In the genomic region with DNA sequence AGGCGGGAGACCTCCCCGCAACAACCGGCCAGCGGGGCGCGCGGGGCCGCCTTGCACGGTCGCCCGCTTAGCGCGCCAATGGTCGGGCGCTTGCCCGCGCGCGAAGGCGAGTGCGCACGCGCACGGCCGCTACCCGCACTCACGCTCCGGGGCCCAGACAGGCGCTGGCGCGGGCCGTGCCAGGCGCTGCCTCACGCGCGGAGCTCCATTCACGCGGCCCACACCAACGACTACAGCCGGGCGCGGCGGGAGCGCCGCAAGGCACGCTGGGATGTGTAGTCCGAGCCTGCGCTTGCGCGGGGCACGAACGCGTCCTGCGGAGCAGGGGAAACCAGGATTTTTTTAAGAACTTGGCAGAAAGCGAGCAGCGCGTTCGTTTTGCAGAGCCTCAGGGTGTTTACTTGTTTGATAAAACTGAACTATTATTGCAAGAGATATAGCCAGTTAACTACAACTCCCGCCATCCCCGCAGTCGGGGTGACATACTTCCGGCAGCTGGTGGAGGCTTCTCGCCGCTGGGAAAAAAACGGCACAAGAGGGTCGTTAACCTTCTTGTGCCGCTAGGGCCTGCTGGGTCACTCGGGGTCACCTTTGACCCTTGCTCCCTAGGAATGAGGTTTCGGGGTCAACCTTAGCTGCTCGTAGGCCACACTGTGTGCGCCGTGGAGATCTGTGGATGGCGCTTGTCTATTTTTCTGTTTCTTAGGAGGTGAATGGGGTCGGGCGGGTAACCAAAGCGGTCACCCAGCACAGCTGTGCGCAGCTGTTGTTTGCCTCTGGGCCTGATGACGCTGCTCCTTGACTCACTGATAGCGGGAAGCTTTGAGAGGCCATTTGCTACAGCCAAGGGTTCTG, we compare ENCODE assay signal across 8 mouse cellular contexts. TPM values are rescaled to one million over a fixed set of nuclear protein-coding genes. Genes with fewer than 3 reads are reported as not detected.
DNase-seq lines count a peak whose midpoint lies in the region; ATAC-seq and TF ChIP-seq lines count a peak whose summit lies in the region.

Ado (minus strand) TSS at position 79 of the 855 bp plus-strand sequence.

- no peaks in the 10 kb centered on the region for H3K36me3 ChIP-seq in heart, embryonic 11.5 days (ENCODE audit: control insufficient read depth, insufficient read depth, low read length)
- peaks cover 5% of the 10 kb centered on the region; the same call in 1 of the 2 replicates for H3K36me3 ChIP-seq in kidney, embryonic 16.5 days (ENCODE audit: insufficient read depth, low read length)
- no peaks in the 10 kb centered on the region for H3K36me3 ChIP-seq in liver, adult 2 months (ENCODE audit: control insufficient read depth, insufficient read depth, low read length)
- H3K36me3 ChIP-seq in myocyte (ENCODE audit: control insufficient read depth, insufficient read depth), result peaks cover 8% of the 10 kb centered on the region
- peaks cover 2% of the 10 kb centered on the region; the same call in 1 of the 2 replicates for H3K36me3 ChIP-seq in splenic B cell, adult 2 months (ENCODE audit: control insufficient read depth, insufficient read depth, low read length, poor library complexity, severe bottlenecking)

- peak within 1 kb of the TSS; percentile 71 for H3K4me3 ChIP-seq in heart, embryonic 11.5 days (ENCODE audit: low read depth, low read length)
- H3K4me3 ChIP-seq in kidney, embryonic 16.5 days (ENCODE audit: low read length), result peak within 1 kb of the TSS; percentile 75
- peak within 1 kb of the TSS; percentile 71 for H3K4me3 ChIP-seq in liver, adult 2 months (ENCODE audit: insufficient read depth, low read depth, low read length)
- peak within 1 kb of the TSS; percentile 73 for H3K4me3 ChIP-seq in myocyte

- H3K9me3 ChIP-seq in heart, embryonic 11.5 days (replicated peaks; ENCODE audit: control insufficient read depth, low read length), result no peaks in the 10 kb centered on the region
- H3K9me3 ChIP-seq in kidney, embryonic 16.5 days (ENCODE audit: low read length), result no peaks in the 10 kb centered on the region

- peak; percentile 84 to 87 for DNase-seq in B cell, adult 2 months
- peak; percentile 98 for DNase-seq in brain, adult 2 months (ENCODE audit: low read depth, low spot score)
- DNase-seq in liver, adult 2 months (ENCODE audit: extremely low read depth, low read depth, low spot score), result peak; percentile 85
- peak; percentile 87 for DNase-seq in splenic B cell, adult 2 months (ENCODE audit: low read depth, low spot score)

- H3K4me2 ChIP-seq in heart, embryonic 11.5 days, result peak within 1 kb of the TSS; percentile 97
- H3K4me2 ChIP-seq in kidney, embryonic 16.5 days (replicated peaks; ENCODE audit: low read depth, low read length), result peak within 1 kb of the TSS; percentile 94
- H3K4me2 ChIP-seq in myocyte (ENCODE audit: low read depth), result peak within 1 kb of the TSS; percentile 96

- TF ChIP-seq CTCF in liver, adult 2 months (IDR thresholded peaks at IDR 0.05; ENCODE audit: low read depth, low read length), result no peak

- peak; percentile 34; the same call in 1 of the 2 replicates for TF ChIP-seq POLR2A in liver, adult 2 months (IDR thresholded peaks at IDR 0.05; ENCODE audit: extremely low read depth, insufficient read depth, low read length)
- peak; percentile 85 for TF ChIP-seq POLR2A in myocyte (IDR thresholded peaks at IDR 0.05; ENCODE audit: insufficient read length, low read depth)

- H3K4me1 ChIP-seq in heart, embryonic 11.5 days (ENCODE audit: control insufficient read depth, insufficient read depth, low read length), result peaks cover 24% of the 10 kb centered on the region
- H3K4me1 ChIP-seq in kidney, embryonic 16.5 days (ENCODE audit: insufficient read depth, low read length), result peaks cover 29% of the 10 kb centered on the region
- H3K4me1 ChIP-seq in liver, adult 2 months (ENCODE audit: control insufficient read depth, insufficient read depth, low read length), result peaks cover 6% of the 10 kb centered on the region

- peak within 1 kb of the TSS; percentile 46 for H3ac ChIP-seq in myocyte (ENCODE audit: control insufficient read depth, insufficient read length)

- no peaks in the 10 kb centered on the region for H3K27me3 ChIP-seq in heart, embryonic 11.5 days (ENCODE audit: control insufficient read depth, insufficient read depth, low read length)
- no peaks in the 10 kb centered on the region for H3K27me3 ChIP-seq in kidney, embryonic 16.5 days (ENCODE audit: insufficient read depth, low read length)
- no peaks in the 10 kb centered on the region for H3K27me3 ChIP-seq in liver, adult 2 months (ENCODE audit: control insufficient read depth, insufficient read depth, low read length)
- no peaks in the 10 kb centered on the region for H3K27me3 ChIP-seq in myocyte (ENCODE audit: control insufficient read depth, insufficient read depth, insufficient read length)
- H3K27me3 ChIP-seq in splenic B cell, adult 2 months (ENCODE audit: control insufficient read depth, insufficient read depth, low read length, poor library complexity, severe bottlenecking), result no peaks in the 10 kb centered on the region

- ATAC-seq in erythroblast, adult 5-6 weeks (replicated peaks; ENCODE audit: low FRiP score, poor library complexity, severe bottlenecking), result peak; percentile 93
- peak; percentile 91 for ATAC-seq in heart, embryonic 11.5 days (replicated peaks; ENCODE audit: insufficient number of reproducible peaks, low FRiP score, low TSS enrichment)
- peak; percentile 94 for ATAC-seq in kidney, embryonic 16.5 days (ENCODE audit: low FRiP score, low TSS enrichment)

- under 1% methylated on average over 79 of the region's 79 CpGs for WGBS in heart, embryonic 11.5 days (ENCODE audit: insufficient replicate concordance)
- WGBS in kidney, embryonic 16.5 days, result under 1% methylated on average over 78 of the region's 79 CpGs
- under 1% methylated on average over 75 of the region's 79 CpGs for whole genome bisulfite sequencing in liver, adult 2 months

- H3K27ac ChIP-seq in heart, embryonic 11.5 days (ENCODE audit: low read depth, low read length), result peak within 1 kb of the TSS; percentile 84
- H3K27ac ChIP-seq in kidney, embryonic 16.5 days (ENCODE audit: low read length), result peak within 1 kb of the TSS; percentile 97
- peak within 1 kb of the TSS; percentile 87 for H3K27ac ChIP-seq in liver, adult 2 months (replicated peaks; ENCODE audit: insufficient read depth, low read depth, low read length)

- H3K9ac ChIP-seq in heart, embryonic 11.5 days (ENCODE audit: low read depth, low read length), result peak within 1 kb of the TSS; percentile 86
- peak within 1 kb of the TSS; percentile 97 for H3K9ac ChIP-seq in kidney, embryonic 16.5 days (replicated peaks; ENCODE audit: low read length)
- H3K9ac ChIP-seq in liver, adult 2 months (ENCODE audit: low read depth, low read length), result peak within 1 kb of the TSS; percentile 65

- H3K79me2 ChIP-seq in liver, adult 2 months (ENCODE audit: control insufficient read depth, insufficient read depth, low read length), result peaks cover 10% of the 10 kb centered on the region
- H3K79me2 ChIP-seq in myocyte (ENCODE audit: control insufficient read depth, insufficient read depth), result peaks cover 42% of the 10 kb centered on the region

TF ChIP-seq in myocyte, 11 proteins besides CTCF, POLR2A, EP300 and RAD21:
- TF ChIP-seq POLR2AphosphoS2 (IDR thresholded peaks at IDR 0.05; ENCODE audit: insufficient read length, low read depth) (peak; percentile 84), MYOG (IDR thresholded peaks at IDR 0.05; ENCODE audit: control insufficient read depth in 1 of 3, insufficient read depth in 1 of 3, insufficient read length in 2 of 3, low read depth in 2 of 3) (peak; percentile 61 to 94 (median 92)), USF1 (IDR thresholded peaks at IDR 0.05; ENCODE audit: low read depth) (no peak), E2F4 (IDR thresholded peaks at IDR 0.05; ENCODE audit: insufficient read depth) (peak; percentile 67), SRF (IDR thresholded peaks at IDR 0.05; ENCODE audit: control insufficient read depth, insufficient read length, low read depth) (no peak), MAX (IDR thresholded peaks at IDR 0.05; ENCODE audit: low read depth) (no peak), TCF12 (IDR thresholded peaks at IDR 0.05; ENCODE audit: insufficient read depth, poor library complexity, severe bottlenecking) (peak; percentile 87), CEBPB (IDR thresholded peaks at IDR 0.05; ENCODE audit: insufficient read depth, poor library complexity, severe bottlenecking) (no peak), TCF3 (IDR thresholded peaks at IDR 0.05; ENCODE audit: insufficient read length, low read depth) (peak; percentile 89), MYOD1 (IDR thresholded peaks at IDR 0.05; ENCODE audit: control insufficient read depth in 1 of 3, insufficient read length in 2 of 3, low read depth in 2 of 3) (peak; percentile 43 to 98 (median 94)), REST (IDR thresholded peaks at IDR 0.05; ENCODE audit: insufficient read depth, insufficient read length) (no peak)
TF ChIP-seq in myocyte: peak in this region for 6.

RNA-seq across cellular contexts. Expression of gene Ado, which starts in this region (rescaled TPM):
- total RNA-seq in erythroblast, adult 5-6 weeks (2015; ENCODE audit: low replicate concordance), result 2.5 and 2.7 TPM in 2 replicates
- 4.7 and 5.2 TPM in 2 replicates for total RNA-seq in erythroblast, adult 5-6 weeks (2017; ENCODE audit: low replicate concordance)
- 54.3 and 57.7 TPM in 2 replicates for polyA plus RNA-seq in heart, embryonic 11.5 days (2014; fragmentation: Nextera tagmentation; extraction: Ambion mirVana)
- 73.1 and 74.9 TPM in 2 replicates for polyA plus RNA-seq in kidney, embryonic 16.5 days (2015; fragmentation: Nextera tagmentation; extraction: Ambion mirVana)
- total RNA-seq in liver, adult 2 months (2014; rRNA removed), result 8.5 and 10.0 TPM in 2 replicates
- polyA plus RNA-seq in liver, adult 2 months (2012; rRNA removed), result 7.0 and 7.8 TPM in 2 replicates
- 18.3 TPM for polyA plus RNA-seq in myocyte (2012; fragmentation: generic; extraction: Trizol)

Comparison
In these comparisons a context has a peak if more than half of its experiments do, and no peak if none do; other contexts are left out.
1. Peak in every context shown above with its lines: DNase-seq, ATAC-seq, H3K4me3 ChIP-seq and H3K27ac ChIP-seq.